Mouse (Mus musculus): ENCODE results near the gene Capzb. TPM values are rescaled to one million over a fixed set of nuclear protein-coding genes. Genes with fewer than 3 reads are reported as not detected.

Capzb gene
- total RNA-seq, 2 experiments from 2014 or later: 302 to 316 TPM

DNA sequence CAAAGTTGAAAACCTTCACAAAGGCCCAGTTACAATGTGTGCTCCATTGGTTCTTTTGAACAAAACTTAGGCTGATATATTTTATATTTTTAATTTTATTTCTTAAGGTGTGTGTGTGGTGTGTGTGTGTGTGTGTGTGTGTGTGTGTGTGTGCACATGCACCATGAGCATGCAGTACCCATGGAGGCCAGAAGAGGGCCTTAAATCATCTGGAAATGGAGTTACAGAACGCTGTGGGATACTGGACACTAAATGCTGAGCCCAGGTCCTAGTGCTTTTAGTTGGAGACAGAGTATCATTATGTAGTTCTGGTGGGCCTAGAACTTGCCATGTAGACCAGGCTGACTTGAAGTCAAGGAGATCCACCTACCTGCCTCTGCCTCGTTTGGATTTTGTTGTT, 13.5 kb upstream of the Capzb start:
- no peak for DNase-seq (ENCODE audit: low spot score in 2 of 2)

- DNase-seq (ENCODE audit: low spot score in 2 of 2): no peak
Measured at GRCm38 (mm10) chr4:139179731-139180625, 12.7 kb upstream of the Capzb start.

DNA sequence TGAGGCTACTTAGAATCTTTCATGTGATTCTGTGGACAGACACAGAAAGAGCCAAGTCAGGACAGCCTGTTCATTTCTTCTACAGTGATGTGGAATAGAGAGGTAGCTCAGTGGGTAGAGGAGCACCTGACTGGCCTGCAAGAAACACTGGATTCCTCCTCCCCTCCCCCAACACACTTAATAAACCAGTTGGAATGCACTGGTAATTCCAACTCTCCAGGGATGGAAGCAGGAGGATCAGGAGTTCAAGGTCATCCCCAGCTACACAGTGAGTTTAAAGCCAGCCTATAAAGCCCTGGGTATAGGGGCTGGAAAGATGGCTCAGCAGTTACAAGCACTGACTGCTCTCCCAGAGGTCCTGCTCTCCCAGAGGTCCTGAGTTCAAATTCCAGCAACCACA, 10.2 kb upstream of the Capzb start:
- no peak for DNase-seq (ENCODE audit: low spot score in 2 of 2)

DNA sequence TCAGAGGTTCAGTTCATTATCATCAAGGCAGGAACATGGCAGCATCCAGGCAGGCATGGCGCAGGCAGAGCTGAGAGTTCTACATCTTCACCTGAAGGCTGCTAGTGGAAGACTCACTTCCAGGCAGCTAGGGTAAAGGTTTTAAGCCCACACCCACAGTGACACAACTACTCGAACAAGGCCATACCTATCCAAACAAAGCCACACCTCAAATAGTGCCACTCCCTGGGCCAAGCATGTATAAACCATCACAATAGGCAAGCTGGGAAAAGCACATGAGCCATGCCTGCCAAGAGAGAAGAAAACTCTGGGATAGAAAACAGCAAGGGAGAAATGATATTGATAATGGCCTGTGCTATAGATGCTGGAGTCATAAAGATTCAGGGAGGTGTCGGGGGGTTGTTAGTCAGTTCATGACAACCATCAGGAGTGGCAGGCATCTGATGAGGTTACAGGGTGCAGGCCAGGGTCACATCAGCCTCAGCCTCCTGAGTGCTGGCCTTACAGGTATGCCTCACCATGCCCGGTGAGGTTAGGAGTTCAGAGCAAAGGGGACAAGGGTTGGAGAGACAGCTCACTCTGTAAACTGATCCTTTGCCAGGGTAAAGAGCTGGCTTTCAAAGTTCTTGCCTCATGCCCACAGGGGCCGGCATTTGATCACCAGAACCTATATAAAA, 6.8 kb upstream of the Capzb start:
- DNase-seq (ENCODE audit: low spot score in 2 of 2): no peak

- no peak for DNase-seq (ENCODE audit: low spot score in 2 of 2)
Measured at GRCm38 (mm10) chr4:139187930-139188329, 4.8 kb upstream of the Capzb start.

DNA sequence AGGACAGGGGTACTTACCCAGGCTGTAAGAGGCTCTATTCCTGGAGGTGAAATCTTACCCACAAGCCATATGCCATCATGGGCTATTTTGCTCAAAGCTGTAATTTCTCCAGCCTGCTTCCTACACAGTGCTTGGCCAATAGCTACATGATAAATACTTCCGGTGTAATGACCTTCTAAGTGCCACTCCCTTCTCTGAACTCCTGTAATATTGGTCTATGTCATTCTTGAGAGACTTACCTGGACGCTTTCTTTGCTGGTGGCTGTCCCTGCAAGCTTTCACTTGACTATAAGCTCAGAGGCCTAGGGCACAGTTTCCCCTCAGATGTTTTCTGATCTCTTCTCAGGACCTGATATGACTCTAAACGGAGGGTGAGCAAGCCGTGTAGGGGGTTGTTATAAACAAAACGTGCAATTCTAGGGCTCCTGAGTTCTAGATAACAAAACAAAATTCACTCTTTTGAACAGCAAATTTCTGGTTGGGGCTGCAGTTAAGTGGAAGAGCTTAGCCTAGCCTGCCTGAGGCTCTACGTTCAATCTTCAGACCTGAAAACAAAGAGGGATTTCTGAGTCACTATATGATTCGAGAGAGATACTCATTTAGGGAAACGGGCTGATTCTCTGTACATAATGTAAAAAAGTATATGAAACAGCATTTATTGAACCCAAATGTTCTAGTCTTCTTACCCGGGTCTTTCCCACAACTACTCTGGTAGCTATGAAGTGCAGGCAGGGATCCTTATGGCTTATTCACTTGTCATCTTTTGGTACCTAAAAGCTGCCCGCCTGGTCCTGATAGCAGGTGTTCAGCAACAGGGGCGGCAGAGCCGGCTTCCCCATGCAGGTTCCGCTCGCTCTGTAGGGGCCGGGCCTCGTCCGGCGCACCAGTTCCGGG, 847 bp upstream of the Capzb start:
- no peak for DNase-seq (ENCODE audit: low spot score in 2 of 2)

DNA sequence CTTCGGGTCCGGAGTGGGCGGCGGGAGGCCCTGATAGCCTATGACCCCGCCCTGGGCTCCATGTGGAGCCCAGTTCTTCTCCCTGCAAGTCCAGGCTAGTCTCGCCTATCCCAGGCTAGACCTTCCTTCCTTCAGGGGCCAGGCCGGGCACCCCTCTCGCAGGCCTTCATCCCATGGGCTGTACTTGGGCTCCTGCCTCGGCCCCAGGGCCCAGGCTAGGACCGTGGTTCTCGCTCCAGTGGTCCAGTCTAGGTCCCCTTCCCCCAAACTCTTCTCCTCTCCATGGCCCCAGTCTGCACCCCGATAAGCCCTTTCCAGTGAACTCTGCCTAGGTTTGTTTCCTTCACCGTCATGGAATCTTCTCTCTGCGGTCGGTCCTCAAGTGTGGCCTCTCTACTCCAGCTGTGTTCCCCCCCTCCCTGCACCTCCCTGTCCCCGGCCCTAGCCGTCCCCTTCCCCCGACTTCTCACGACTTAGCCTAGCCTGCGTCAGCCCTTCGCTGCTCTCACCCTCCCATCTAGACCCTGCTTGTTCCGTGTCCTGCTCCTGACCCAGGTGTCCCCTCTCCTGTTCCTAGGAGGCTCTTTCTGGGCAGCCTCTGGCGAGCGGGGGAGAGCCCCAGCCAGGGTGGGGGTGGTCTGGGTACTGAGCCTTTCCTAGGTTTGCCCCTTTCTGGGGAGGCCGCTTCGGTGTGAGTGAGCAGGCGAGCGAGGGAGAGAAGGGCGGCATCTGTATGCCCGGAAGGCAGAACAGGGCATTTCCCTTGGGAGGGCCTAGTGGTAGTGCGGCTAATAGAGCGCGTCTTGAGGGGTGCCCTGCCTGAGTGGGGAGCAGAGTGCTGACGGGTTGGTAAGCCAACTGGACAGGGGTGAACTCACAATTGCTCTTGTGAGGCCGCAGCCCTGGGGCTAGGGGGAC, 736 bp downstream of the Capzb start:
- no peak for DNase-seq (ENCODE audit: low spot score in 2 of 2)

DNA sequence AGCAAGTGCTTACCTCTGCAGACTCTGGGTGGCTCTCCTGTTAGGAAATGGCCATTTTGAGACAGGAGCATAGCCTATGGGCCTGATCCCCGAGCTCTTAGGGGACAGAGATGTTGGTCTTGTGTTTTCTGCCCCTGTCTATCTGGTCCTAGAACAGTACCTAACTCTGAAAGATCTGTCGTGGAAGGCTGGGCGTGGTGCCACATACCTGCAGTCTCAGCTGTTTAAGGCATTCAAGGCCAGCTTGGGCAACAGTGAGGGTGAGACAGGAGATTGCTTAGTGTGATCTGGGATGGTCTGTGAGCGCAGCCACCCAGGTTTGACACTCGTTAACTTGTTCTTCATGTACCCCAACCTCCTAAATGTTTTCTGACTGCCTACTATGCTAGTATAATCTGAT, 2.4 kb downstream of the Capzb start:
- no peak for DNase-seq (ENCODE audit: low spot score in 2 of 2)

- no peak for DNase-seq (ENCODE audit: low spot score in 2 of 2)
Measured at GRCm38 (mm10) chr4:139196464-139196863, 3.8 kb downstream of the Capzb start.

DNA sequence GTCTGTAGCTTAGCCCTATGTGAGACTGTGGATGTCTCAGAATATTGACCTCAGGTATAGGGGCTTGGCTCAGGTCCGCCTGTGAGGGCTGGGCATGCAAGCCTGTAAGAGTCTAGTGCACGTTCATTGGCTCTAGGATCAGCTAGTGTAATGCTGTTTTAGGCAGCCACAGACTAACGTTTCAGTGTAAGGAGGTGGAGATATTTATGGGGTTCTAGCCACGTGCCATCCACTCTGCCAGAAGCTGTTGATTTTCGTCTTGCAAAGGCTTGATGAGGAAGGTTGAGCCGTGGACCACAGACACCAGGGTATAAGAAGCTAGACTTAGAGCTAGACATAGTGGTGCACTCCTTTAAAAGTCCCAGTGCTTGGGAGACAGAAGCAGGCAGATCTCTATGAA, 4.2 kb downstream of the Capzb start:
- DNase-seq (ENCODE audit: low spot score in 2 of 2): no peak

DNA sequence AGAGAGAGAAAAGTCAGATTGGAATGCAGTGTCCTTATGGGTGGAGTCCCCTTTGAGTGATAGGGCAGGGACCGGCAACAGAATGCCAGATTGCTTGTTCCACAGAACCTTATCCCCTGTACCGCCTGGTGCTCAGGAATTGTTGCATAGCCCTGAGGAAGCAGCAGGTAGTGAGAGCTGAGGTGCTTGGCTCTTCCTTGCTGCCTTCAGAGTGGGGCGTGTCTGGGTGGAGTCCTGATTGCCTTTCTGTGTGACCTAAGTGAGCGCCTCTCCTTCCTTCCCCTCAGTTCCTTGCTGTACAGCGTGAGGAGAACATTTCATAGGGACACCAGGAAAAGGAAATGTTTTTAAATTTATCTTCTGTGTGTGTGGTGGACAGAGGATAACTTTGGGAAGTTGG, 4.8 kb downstream of the Capzb start:
- no peak for DNase-seq (ENCODE audit: low spot score in 2 of 2)

DNA sequence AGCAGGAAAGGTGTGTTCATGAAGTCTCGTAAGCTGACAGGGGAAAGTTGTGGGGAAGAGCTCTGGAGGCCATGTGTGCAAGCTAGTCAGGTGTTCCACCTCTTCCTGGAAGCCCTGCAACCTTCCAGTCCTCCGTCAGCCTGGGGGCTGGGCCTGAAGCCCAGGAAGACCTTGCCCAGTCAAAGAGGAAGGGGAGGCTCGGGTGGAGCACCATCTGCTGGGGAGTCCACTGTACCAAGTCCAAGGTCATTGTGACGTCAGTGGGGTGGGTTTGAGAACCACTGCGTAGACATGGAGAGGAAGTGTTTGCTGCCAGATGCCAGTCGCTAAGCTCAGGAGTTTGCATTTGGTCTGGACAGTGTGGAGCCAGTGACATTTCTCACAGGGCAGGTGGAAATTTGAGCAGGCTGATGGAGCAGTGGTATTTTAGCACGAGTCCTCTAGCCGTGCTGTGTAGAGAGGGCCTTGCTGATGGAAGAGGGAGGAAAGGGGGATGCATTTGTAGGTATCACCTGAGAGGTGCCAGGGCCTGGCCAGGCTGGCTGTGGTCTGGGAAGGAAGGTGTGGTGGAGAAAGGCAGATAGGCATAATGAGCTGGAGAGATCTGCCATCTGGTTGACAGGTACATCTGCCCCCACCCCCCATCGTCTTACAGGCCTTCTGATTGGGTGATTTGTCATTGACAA, 5.4 kb downstream of the Capzb start:
- DNase-seq (ENCODE audit: low spot score in 2 of 2): no peak

DNA sequence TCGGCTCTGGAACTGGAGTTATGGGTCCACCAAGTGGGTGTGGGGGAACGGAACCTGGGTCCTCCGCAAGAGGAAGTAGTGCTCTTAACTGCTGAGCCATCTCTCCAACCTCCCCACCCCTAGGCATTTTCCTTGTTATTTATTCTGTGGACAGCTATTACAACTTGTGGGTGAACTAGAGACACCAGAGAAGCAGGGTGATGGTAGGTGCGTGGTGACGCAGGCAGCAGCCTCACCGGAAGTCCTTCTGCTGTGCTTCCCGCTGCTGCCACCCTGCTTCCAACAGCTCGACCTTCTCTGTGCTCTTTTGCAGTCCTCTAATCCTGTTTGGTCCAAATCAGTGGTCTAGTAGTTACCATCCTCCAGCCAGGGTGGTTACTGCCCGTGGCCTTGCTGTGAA, 6.4 kb downstream of the Capzb start:
- no peak for DNase-seq (ENCODE audit: low spot score in 2 of 2)

GRCm38 (mm10) chr4:139199703-139200340, 7.1 kb downstream of the Capzb start:
- no peak for DNase-seq (ENCODE audit: low spot score in 2 of 2)

DNA sequence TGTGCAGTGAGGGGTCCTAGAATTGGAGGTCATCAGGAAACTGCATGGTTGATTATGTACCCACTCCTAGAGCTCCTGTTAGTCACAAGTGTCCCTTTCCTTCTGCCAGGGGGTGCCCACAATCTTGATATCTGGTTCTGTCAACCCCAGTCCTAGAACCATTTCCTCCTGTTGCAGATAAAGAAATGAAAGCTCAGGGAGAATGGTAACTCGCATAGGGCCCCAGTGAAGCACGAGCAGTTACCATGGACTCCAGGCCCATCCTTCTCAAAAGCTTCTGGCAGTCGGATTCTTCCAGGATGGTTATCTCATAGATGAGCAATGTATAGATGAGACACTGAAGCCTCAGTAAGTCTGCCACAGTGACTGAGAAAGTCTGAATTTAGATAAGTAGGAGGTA, 8.2 kb downstream of the Capzb start:
- no peak for DNase-seq (ENCODE audit: low spot score in 2 of 2)

DNA sequence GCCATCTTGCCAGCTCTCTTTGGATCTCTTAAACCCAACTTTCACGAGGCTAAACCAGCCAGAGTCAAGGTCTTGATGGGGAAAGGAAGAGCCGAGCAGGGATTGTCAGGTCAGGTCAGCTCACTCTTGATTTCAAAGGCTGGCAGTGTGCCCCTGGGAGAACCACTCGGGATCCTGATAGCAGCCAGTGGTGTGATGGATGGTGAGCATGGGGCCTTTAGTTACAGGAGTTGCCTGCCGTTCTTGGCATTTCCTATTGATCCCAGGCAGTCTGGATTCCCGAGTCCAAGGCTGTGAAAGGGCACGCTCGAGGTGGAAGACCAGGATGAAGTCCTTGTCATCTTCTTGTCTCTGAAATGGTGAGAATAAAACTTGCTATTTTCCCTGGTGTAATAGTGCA, 9.9 kb downstream of the Capzb start:
- no peak for DNase-seq (ENCODE audit: low spot score in 2 of 2)

GRCm38 (mm10) chr4:139203381-139203780, 10.7 kb downstream of the Capzb start:
- no peak for DNase-seq (ENCODE audit: low spot score in 2 of 2)

DNA sequence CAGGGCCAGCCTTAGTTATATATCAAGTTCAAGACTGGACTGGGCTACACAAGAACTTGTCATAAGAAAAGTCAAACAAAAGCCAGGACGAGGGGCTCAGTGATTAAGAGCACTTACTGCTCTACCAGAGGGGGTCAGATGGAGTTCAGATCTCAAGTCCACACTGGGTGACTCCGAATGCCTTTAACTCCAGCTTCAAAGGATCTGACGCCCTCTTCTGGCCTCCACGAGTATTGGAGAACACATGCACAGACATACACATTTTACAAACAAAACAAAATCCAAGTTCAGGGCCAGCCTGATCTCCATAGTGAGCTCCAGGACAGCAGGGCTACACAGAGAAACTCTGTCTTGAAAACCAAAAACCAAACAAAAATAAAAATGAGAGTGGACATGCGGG, 13.1 kb downstream of the Capzb start:
- DNase-seq (ENCODE audit: low spot score in 2 of 2): no peak

GRCm38 (mm10) chr4:139206353-139207045, 13.8 kb downstream of the Capzb start:
- peak; percentile 32 to 65 for DNase-seq (ENCODE audit: low spot score in 2 of 2)

All from left cerebral cortex, adult 18-20 months (tissue).